Mouse (Mus musculus): ENCODE results near the gene Ppp4c.

- TF ChIP-seq CTCF (IDR thresholded peaks at IDR 0.05; ENCODE audit: control insufficient read depth, insufficient read depth, insufficient read length) (no peak), USF1 (IDR thresholded peaks at IDR 0.05; ENCODE audit: low read depth) (no peak), FOSL1 (IDR thresholded peaks at IDR 0.05; ENCODE audit: insufficient read depth, low read length, poor library complexity, severe bottlenecking) (no peak), CEBPB (IDR thresholded peaks at IDR 0.05; ENCODE audit: low read depth) (no peak), MAX (IDR thresholded peaks at IDR 0.05) (no peak)
These were observed 30.4 kb upstream of the Ppp4c start for GRCm38 (mm10) chr7:126822741-126823140.

Measured in C2C12 (cell line).